In the genomic region with DNA sequence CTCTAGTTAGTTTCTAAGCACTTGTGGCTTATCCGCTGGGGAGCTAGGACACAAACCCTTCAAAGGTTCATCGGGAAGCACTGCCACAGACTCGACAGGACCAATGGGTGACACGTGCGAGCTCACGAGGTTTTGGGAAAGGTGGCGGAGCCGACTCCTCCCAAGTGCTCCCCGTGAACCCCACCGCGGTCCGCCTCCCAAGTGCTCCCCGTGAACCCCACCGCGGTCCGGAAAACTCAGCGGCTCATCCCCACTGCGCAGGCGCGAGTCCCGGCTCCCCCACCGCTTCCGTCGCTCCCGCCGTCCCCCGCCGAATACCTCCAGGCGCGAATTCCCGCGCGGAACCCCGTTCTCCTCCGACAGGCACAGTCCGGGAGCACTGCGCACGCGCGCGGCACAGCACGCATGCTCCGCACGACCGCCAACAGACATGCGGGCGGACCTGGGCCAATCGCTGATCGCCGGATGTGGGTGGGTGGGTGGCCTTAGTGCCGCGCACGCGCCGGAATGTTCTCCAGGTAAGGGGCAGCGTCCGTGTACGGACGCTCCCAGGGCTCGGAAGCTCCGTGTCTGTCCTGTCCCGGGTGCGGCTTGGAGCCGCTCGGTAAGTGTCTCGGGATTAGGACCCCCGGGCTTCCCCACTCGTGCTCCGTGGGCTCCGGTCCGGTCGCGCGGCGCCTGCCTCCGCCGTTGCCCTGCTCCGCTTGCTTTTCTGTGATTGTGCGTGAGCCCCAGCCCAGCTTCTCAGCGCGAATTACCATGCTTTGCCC, we compare ENCODE assay signal across 8 mouse cellular contexts. TPM values are rescaled to one million over a fixed set of nuclear protein-coding genes. Genes with fewer than 3 reads are reported as not detected.
DNase-seq lines count a peak whose midpoint lies in the region; ATAC-seq and TF ChIP-seq lines count a peak whose summit lies in the region.

A gene (minus strand): TSS at position 403 of the 770 bp plus-strand sequence.
A gene (plus strand): TSS at position 488 of the 770 bp plus-strand sequence.

- peak within 1 kb of the TSS; percentile 90 for H3K4me3 ChIP-seq in bone marrow macrophage, adult 2 months (ENCODE audit: insufficient read depth, low read length)
- peak within 1 kb of the TSS; percentile 90 for H3K4me3 ChIP-seq in embryonic fibroblast, embryonic 13.5 days (ENCODE audit: insufficient read depth, low read length)
- peak within 1 kb of the TSS; percentile 88 for H3K4me3 ChIP-seq in kidney, embryonic 14.5 days (ENCODE audit: low read length)
- H3K4me3 ChIP-seq in limb, embryonic 15.5 days, result peak within 1 kb of the TSS; percentile 94

- peak within 1 kb of the TSS; percentile 78 for H3K4me2 ChIP-seq in kidney, embryonic 14.5 days (replicated peaks; ENCODE audit: low read depth, low read length)
- H3K4me2 ChIP-seq in limb, embryonic 15.5 days, result peak within 1 kb of the TSS; percentile 61

- no peak for TF ChIP-seq CTCF in bone marrow macrophage, adult 2 months (IDR thresholded peaks at IDR 0.05; ENCODE audit: low read depth, low read length)
- TF ChIP-seq CTCF in embryonic fibroblast, embryonic 13.5 days (IDR thresholded peaks at IDR 0.05; ENCODE audit: borderline replicate concordance, insufficient read depth, low read length), result no peak

- peak within 1 kb of the TSS; percentile 86 for H3K9ac ChIP-seq in kidney, embryonic 14.5 days (ENCODE audit: low read depth, low read length)
- peak within 1 kb of the TSS; percentile 85 for H3K9ac ChIP-seq in limb, embryonic 15.5 days

- ATAC-seq in kidney, embryonic 14.5 days (ENCODE audit: low FRiP score, low TSS enrichment), result peak; percentile 100
- peak; percentile 97 for ATAC-seq in limb, embryonic 15.5 days (ENCODE audit: insufficient number of reproducible peaks, low FRiP score, low TSS enrichment, low read depth)

- H3K27ac ChIP-seq in bone marrow macrophage, adult 2 months (ENCODE audit: insufficient read depth, low read depth, low read length), result peak within 1 kb of the TSS; percentile 88
- H3K27ac ChIP-seq in embryonic fibroblast, embryonic 13.5 days (ENCODE audit: insufficient read depth, low read length), result peak within 1 kb of the TSS; percentile 26
- peak within 1 kb of the TSS; percentile 71 for H3K27ac ChIP-seq in kidney, embryonic 14.5 days (ENCODE audit: low read depth, low read length)
- H3K27ac ChIP-seq in limb, embryonic 15.5 days, result peak within 1 kb of the TSS; percentile 91

- H3K9me3 ChIP-seq in kidney, embryonic 14.5 days (ENCODE audit: control insufficient read depth, low read length), result no peaks in the 10 kb centered on the region
- H3K9me3 ChIP-seq in limb, embryonic 15.5 days, result no peaks in the 10 kb centered on the region

- peaks cover 50% of the 10 kb centered on the region for H3K36me3 ChIP-seq in kidney, embryonic 14.5 days (ENCODE audit: control insufficient read depth, insufficient read depth, low read length)
- peaks cover 49% of the 10 kb centered on the region for H3K36me3 ChIP-seq in limb, embryonic 15.5 days

- 0 out of 2 replicates have a peak, but pooled peaks have one; percentile 31 for TF ChIP-seq POLR2A in bone marrow macrophage, adult 2 months (IDR thresholded peaks at IDR 0.05; ENCODE audit: borderline replicate concordance, low read depth, low read length)
- TF ChIP-seq POLR2A in embryonic fibroblast, embryonic 13.5 days (IDR thresholded peaks at IDR 0.05; ENCODE audit: low read depth, low read length), result peak; percentile 86

- no peaks in the 10 kb centered on the region for H3K27me3 ChIP-seq in kidney, embryonic 14.5 days (ENCODE audit: control insufficient read depth, insufficient read depth, low read length)
- no peaks in the 10 kb centered on the region for H3K27me3 ChIP-seq in limb, embryonic 15.5 days

- under 1% methylated on average over 81 of the region's 81 CpGs for WGBS in kidney, embryonic 14.5 days
- WGBS in limb, embryonic 15.5 days, result under 1% methylated on average over 81 of the region's 81 CpGs

- H3K4me1 ChIP-seq in bone marrow macrophage, adult 2 months (ENCODE audit: control insufficient read depth, insufficient read depth, low read length), result peaks cover 42% of the 10 kb centered on the region
- no peaks in the 10 kb centered on the region for H3K4me1 ChIP-seq in embryonic fibroblast, embryonic 13.5 days (ENCODE audit: control insufficient read depth, insufficient read depth, low read length)
- H3K4me1 ChIP-seq in kidney, embryonic 14.5 days (ENCODE audit: control insufficient read depth, insufficient read depth, low read length), result peaks cover 6% of the 10 kb centered on the region
- peaks cover 20% of the 10 kb centered on the region; the same call in 1 of the 2 replicates for H3K4me1 ChIP-seq in limb, embryonic 15.5 days

- DNase-seq in A20 (ENCODE audit: low read depth, low spot score), result peak; percentile 95
- DNase-seq in heart, adult 9 months (ENCODE audit: low spot score in 2 of 2), result peak; percentile 96 to 98
- peak; percentile 77 to 83 for DNase-seq in monocyte, adult 2 months (ENCODE audit: low read depth in 1 of 2, low spot score in 2 of 2)
- peak; percentile 92 for DNase-seq in spleen, postnatal 36 days (ENCODE audit: low spot score in 2 of 2)

RNA-seq across cellular contexts. Expression of the first gene that starts in this region (rescaled TPM):
- 9.0 and 11.1 TPM in 2 replicates for polyA plus RNA-seq in bone marrow macrophage, adult 2 months (2012; ENCODE audit: insufficient read depth, insufficient read length, missing spikeins)
- polyA plus RNA-seq in embryonic fibroblast, embryonic 13.5 days (2011; ENCODE audit: insufficient read length, low read depth, missing spikeins), result 16.4 and 16.7 TPM in 2 replicates
- polyA plus RNA-seq in kidney, embryonic 14.5 days (2014; fragmentation: Nextera tagmentation; extraction: Ambion mirVana), result 15.3 and 24.8 TPM in 2 replicates
- 19.0 and 20.3 TPM in 2 replicates for polyA plus RNA-seq in limb, embryonic 15.5 days (2015; fragmentation: Nextera tagmentation; extraction: Ambion mirVana)

RNA-seq across cellular contexts. Expression of the second gene that starts in this region (rescaled TPM):
- 17.8 and 19.0 TPM in 2 replicates for polyA plus RNA-seq in bone marrow macrophage, adult 2 months (2012; ENCODE audit: insufficient read depth, insufficient read length, missing spikeins)
- polyA plus RNA-seq in embryonic fibroblast, embryonic 13.5 days (2011; ENCODE audit: insufficient read length, low read depth, missing spikeins), result 14.2 and 21.8 TPM in 2 replicates
- 34.1 and 40.1 TPM in 2 replicates for polyA plus RNA-seq in kidney, embryonic 14.5 days (2014; fragmentation: Nextera tagmentation; extraction: Ambion mirVana)
- polyA plus RNA-seq in limb, embryonic 15.5 days (2015; fragmentation: Nextera tagmentation; extraction: Ambion mirVana), result 30.1 and 32.2 TPM in 2 replicates

Comparison
In these comparisons a context has a peak if more than half of its experiments do, and no peak if none do; other contexts are left out.
1. Peak in every context shown above with its lines: DNase-seq, ATAC-seq, H3K4me3 ChIP-seq and H3K27ac ChIP-seq.
2. H3K27ac ChIP-seq: peak in every context shown above with its lines; median percentile 91 in limb, embryonic 15.5 days; 88 in bone marrow macrophage, adult 2 months; 71 in kidney, embryonic 14.5 days; 26 in embryonic fibroblast, embryonic 13.5 days.